Mouse (Mus musculus): ENCODE measurements around the gene Cox6a2. TPM values are rescaled to one million over a fixed set of nuclear protein-coding genes. Genes with fewer than 3 reads are reported as not detected.

The Cox6a2 gene
- total RNA-seq, 1 experiment: 0.36 TPM

DNA sequence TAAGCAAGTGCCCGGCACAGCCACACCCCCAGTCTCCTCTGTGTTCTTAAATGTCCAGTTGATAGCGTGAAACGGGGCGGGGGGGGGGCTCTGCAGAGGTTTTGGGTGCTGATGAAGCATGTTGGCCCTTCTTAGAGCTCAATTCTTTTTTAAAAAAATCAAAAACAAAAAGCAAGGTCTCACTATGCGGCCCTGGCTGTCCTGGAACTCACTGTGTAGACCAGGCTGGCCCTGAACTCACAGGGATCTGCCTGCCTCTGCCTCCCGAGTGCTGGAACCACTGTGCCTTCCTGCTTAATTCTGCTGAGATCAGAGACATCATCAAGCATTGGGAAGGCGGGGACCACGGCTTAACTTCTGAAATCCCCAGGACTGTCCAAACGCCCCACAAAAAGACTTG lies 4.6 kb downstream of the Cox6a2 start:
- Histone ChIP-seq H3K27ac (ENCODE audit: insufficient read depth, low read depth, low read length, poor library complexity, severe bottlenecking) (no peak overlapping the region), H3K36me3 (ENCODE audit: control insufficient read depth, insufficient read depth, low read length, poor library complexity, severe bottlenecking) (no peaks in the 10 kb centered on the region), H3K4me1 (ENCODE audit: control insufficient read depth in 2 of 2, insufficient read depth in 2 of 2, low read length in 2 of 2, poor library complexity in 1 of 2) (no peaks in the 10 kb centered on the region), H3K4me3 (ENCODE audit: insufficient read depth in 1 of 2, low read depth in 1 of 2, low read length in 2 of 2, poor library complexity in 1 of 2, severe bottlenecking in 1 of 2) (no peak overlapping the region), H3K9ac (ENCODE audit: insufficient read depth, low read depth, low read length, poor library complexity, severe bottlenecking) (no peak overlapping the region), H3K9me3 (ENCODE audit: control insufficient read depth, insufficient read depth, low read depth, low read length) (no peaks in the 10 kb centered on the region)
- DNase-seq (ENCODE audit: low read depth, low spot score): no peak
- in situ Hi-C loops (cut with MboI; ENCODE audit: low sequenced_read_pairs in 2 of 2, unreplicated experiment in 2 of 2): loop anchor here (10.0 to 25.0 kb wide), 2 partner anchors 187 to 189 kb away; partner anchors contain the start of gene Trim72 (in 1 of the 2)
- TF ChIP-seq HCFC1 (IDR thresholded peaks at IDR 0.05; ENCODE audit: borderline replicate concordance, insufficient read depth, low read length) (no peak), MAFK (IDR thresholded peaks at IDR 0.05; ENCODE audit: insufficient read depth, low read depth, low read length) (no peak), ZC3H11A (IDR thresholded peaks at IDR 0.05; ENCODE audit: borderline replicate concordance, low read depth, low read length) (no peak), ZNF384 (IDR thresholded peaks at IDR 0.05; ENCODE audit: low read depth, low read length) (no peak), CHD2 (IDR thresholded peaks at IDR 0.05; ENCODE audit: low read depth, low read length) (no peak)

DNA sequence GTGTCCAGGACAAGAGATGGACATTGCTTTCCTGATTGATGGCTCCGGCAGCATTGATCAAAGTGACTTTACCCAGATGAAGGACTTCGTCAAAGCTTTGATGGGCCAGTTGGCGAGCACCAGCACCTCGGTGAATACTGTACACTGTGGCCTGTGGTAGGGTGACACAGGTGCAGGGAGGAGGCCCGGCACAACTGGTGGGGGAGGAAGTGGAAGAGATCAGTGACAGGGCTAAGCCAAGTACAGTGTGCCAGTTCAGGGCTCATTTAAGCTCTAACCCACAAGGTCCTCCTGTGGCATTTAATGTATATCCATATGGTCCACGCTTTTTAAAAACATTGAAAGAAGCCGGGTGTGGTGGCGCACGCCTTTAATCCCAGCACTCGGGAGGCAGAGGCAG lies 24.5 kb downstream of the Cox6a2 start:
- no peak overlapping the region for H3K27ac ChIP-seq (ENCODE audit: insufficient read depth, low read depth, low read length, poor library complexity, severe bottlenecking)
- in situ Hi-C loops (cut with MboI; ENCODE audit: low sequenced_read_pairs in 2 of 2, unreplicated experiment in 2 of 2): no loop called here
- H3K9me3 ChIP-seq (ENCODE audit: control insufficient read depth, insufficient read depth, low read depth, low read length): no peaks in the 10 kb centered on the region
- H3K9ac ChIP-seq (ENCODE audit: insufficient read depth, low read depth, low read length, poor library complexity, severe bottlenecking): no peak overlapping the region
- H3K4me1 ChIP-seq (ENCODE audit: control insufficient read depth in 2 of 2, insufficient read depth in 2 of 2, low read length in 2 of 2, poor library complexity in 1 of 2): no peaks in the 10 kb centered on the region
- H3K4me3 ChIP-seq (ENCODE audit: insufficient read depth in 1 of 2, low read depth in 1 of 2, low read length in 2 of 2, poor library complexity in 1 of 2, severe bottlenecking in 1 of 2): no peak overlapping the region
- DNase-seq (ENCODE audit: low read depth, low spot score): no peak
- no peaks in the 10 kb centered on the region for H3K36me3 ChIP-seq (ENCODE audit: control insufficient read depth, insufficient read depth, low read length, poor library complexity, severe bottlenecking)
- TF ChIP-seq ZNF384 (IDR thresholded peaks at IDR 0.05; ENCODE audit: low read depth, low read length): no peak
- no peak for TF ChIP-seq MAFK (IDR thresholded peaks at IDR 0.05; ENCODE audit: insufficient read depth, low read depth, low read length)
- TF ChIP-seq CHD2 (IDR thresholded peaks at IDR 0.05; ENCODE audit: low read depth, low read length): no peak
- TF ChIP-seq HCFC1 (IDR thresholded peaks at IDR 0.05; ENCODE audit: borderline replicate concordance, insufficient read depth, low read length): no peak
- TF ChIP-seq ZC3H11A (IDR thresholded peaks at IDR 0.05; ENCODE audit: borderline replicate concordance, low read depth, low read length): no peak

DNA sequence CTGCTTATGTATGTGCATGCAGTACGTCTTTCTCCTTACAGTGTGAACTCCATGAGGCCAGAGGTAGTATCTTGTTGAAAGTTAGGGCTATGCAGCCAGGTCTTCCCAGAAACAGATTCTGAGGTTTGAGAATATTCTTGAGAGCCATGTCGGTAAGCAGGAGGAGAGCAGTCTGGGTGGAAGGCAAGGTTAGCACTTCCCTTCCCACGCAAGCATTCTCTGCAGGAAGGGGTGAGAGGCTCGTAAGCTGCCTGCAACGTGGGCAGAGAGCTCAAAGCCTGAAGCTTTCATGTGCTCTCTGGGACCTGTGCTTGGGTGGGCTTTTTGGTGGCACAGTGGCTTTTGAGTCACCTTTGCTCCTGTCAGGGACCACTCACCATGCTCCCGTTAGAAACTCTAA lies 25.6 kb downstream of the Cox6a2 start:
- no peaks in the 10 kb centered on the region for H3K4me1 ChIP-seq (ENCODE audit: control insufficient read depth in 2 of 2, insufficient read depth in 2 of 2, low read length in 2 of 2, poor library complexity in 1 of 2)
- no peaks in the 10 kb centered on the region for H3K9me3 ChIP-seq (ENCODE audit: control insufficient read depth, insufficient read depth, low read depth, low read length)
- in situ Hi-C loops (cut with MboI; ENCODE audit: low sequenced_read_pairs in 2 of 2, unreplicated experiment in 2 of 2): no loop called here
- no peaks in the 10 kb centered on the region for H3K36me3 ChIP-seq (ENCODE audit: control insufficient read depth, insufficient read depth, low read length, poor library complexity, severe bottlenecking)
- DNase-seq (ENCODE audit: low read depth, low spot score): no peak
- TF ChIP-seq MAFK (IDR thresholded peaks at IDR 0.05; ENCODE audit: insufficient read depth, low read depth, low read length) (no peak), ZC3H11A (IDR thresholded peaks at IDR 0.05; ENCODE audit: borderline replicate concordance, low read depth, low read length) (no peak), HCFC1 (IDR thresholded peaks at IDR 0.05; ENCODE audit: borderline replicate concordance, insufficient read depth, low read length) (no peak), CHD2 (IDR thresholded peaks at IDR 0.05; ENCODE audit: low read depth, low read length) (no peak)
- H3K27ac ChIP-seq (ENCODE audit: insufficient read depth, low read depth, low read length, poor library complexity, severe bottlenecking): no peak overlapping the region
- H3K9ac ChIP-seq (ENCODE audit: insufficient read depth, low read depth, low read length, poor library complexity, severe bottlenecking): no peak overlapping the region
- no peak overlapping the region for H3K4me3 ChIP-seq (ENCODE audit: insufficient read depth in 1 of 2, low read depth in 1 of 2, low read length in 2 of 2, poor library complexity in 1 of 2, severe bottlenecking in 1 of 2)

DNA sequence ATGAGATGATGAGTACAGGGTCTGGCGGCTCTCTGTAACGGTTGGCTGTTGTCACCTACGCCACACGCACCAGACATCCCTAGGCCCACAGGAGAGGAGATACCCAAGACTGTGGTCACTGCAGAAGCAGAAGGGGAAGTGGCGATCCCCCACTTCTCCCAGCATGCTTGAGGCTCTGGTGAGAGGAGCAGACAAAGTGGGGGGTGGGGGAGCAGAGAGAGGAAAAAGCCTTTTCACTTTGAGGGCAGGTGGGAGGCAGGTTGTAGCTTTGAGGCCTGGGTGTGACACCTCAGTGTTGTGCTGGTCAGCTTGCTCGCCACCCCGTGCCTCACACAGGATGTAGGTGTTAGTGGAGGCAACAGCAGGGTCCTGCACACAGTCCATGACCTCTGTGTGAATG lies 26.1 kb downstream of the Cox6a2 start:
- Histone ChIP-seq H3K27ac (ENCODE audit: insufficient read depth, low read depth, low read length, poor library complexity, severe bottlenecking) (no peak overlapping the region), H3K9ac (ENCODE audit: insufficient read depth, low read depth, low read length, poor library complexity, severe bottlenecking) (no peak overlapping the region), H3K4me1 (ENCODE audit: control insufficient read depth in 2 of 2, insufficient read depth in 2 of 2, low read length in 2 of 2, poor library complexity in 1 of 2) (no peaks in the 10 kb centered on the region), H3K9me3 (ENCODE audit: control insufficient read depth, insufficient read depth, low read depth, low read length) (no peaks in the 10 kb centered on the region), H3K36me3 (ENCODE audit: control insufficient read depth, insufficient read depth, low read length, poor library complexity, severe bottlenecking) (no peaks in the 10 kb centered on the region), H3K4me3 (ENCODE audit: insufficient read depth in 1 of 2, low read depth in 1 of 2, low read length in 2 of 2, poor library complexity in 1 of 2, severe bottlenecking in 1 of 2) (no peak overlapping the region)
- TF ChIP-seq CHD2 (IDR thresholded peaks at IDR 0.05; ENCODE audit: low read depth, low read length) (no peak), ZC3H11A (IDR thresholded peaks at IDR 0.05; ENCODE audit: borderline replicate concordance, low read depth, low read length) (no peak), ZNF384 (IDR thresholded peaks at IDR 0.05; ENCODE audit: low read depth, low read length) (no peak), MAFK (IDR thresholded peaks at IDR 0.05; ENCODE audit: insufficient read depth, low read depth, low read length) (no peak), HCFC1 (IDR thresholded peaks at IDR 0.05; ENCODE audit: borderline replicate concordance, insufficient read depth, low read length) (no peak)
- in situ Hi-C loops (cut with MboI; ENCODE audit: low sequenced_read_pairs in 2 of 2, unreplicated experiment in 2 of 2): no loop called here
- DNase-seq (ENCODE audit: low read depth, low spot score): no peak

DNA sequence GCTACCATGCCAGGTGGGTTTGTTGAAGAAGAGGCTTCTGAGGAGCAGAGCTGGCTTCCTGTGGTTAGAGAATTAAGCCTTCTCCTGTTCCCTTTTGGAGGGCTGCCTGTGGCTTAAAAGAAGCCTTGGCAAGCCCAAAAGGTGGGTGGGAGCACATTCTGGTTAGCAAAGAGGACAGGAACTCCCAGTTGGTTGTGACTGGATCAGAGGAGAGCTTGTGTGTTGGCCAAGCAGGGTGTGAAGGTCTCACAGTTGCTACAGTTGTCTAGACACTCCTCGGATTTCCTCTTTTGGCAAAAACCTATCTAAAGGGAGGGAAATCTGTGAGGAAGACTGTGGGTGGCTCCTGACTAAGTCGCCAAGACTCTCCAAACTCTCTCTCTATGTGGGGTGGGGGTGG lies 27.8 kb downstream of the Cox6a2 start:
- H3K4me3 ChIP-seq (ENCODE audit: insufficient read depth in 1 of 2, low read depth in 1 of 2, low read length in 2 of 2, poor library complexity in 1 of 2, severe bottlenecking in 1 of 2): no peak overlapping the region
- no peak overlapping the region for H3K27ac ChIP-seq (ENCODE audit: insufficient read depth, low read depth, low read length, poor library complexity, severe bottlenecking)
- in situ Hi-C loops (cut with MboI; ENCODE audit: low sequenced_read_pairs in 2 of 2, unreplicated experiment in 2 of 2): no loop called here
- H3K36me3 ChIP-seq (ENCODE audit: control insufficient read depth, insufficient read depth, low read length, poor library complexity, severe bottlenecking): no peaks in the 10 kb centered on the region
- no peaks in the 10 kb centered on the region for H3K9me3 ChIP-seq (ENCODE audit: control insufficient read depth, insufficient read depth, low read depth, low read length)
- no peaks in the 10 kb centered on the region for H3K4me1 ChIP-seq (ENCODE audit: control insufficient read depth in 2 of 2, insufficient read depth in 2 of 2, low read length in 2 of 2, poor library complexity in 1 of 2)
- no peak overlapping the region for H3K9ac ChIP-seq (ENCODE audit: insufficient read depth, low read depth, low read length, poor library complexity, severe bottlenecking)
- TF ChIP-seq ZC3H11A (IDR thresholded peaks at IDR 0.05; ENCODE audit: borderline replicate concordance, low read depth, low read length): no peak
- TF ChIP-seq CHD2 (IDR thresholded peaks at IDR 0.05; ENCODE audit: low read depth, low read length): no peak
- no peak for TF ChIP-seq MAFK (IDR thresholded peaks at IDR 0.05; ENCODE audit: insufficient read depth, low read depth, low read length)
- no peak for TF ChIP-seq ZNF384 (IDR thresholded peaks at IDR 0.05; ENCODE audit: low read depth, low read length)
- no peak for TF ChIP-seq HCFC1 (IDR thresholded peaks at IDR 0.05; ENCODE audit: borderline replicate concordance, insufficient read depth, low read length)
- no peak for DNase-seq (ENCODE audit: low read depth, low spot score)

All from ES-E14 (cell line).